Mouse (Mus musculus) hindbrain, embryonic 10.5 days (tissue): ENCODE measurements around the gene Sv2b. TPM values are rescaled to one million over a fixed set of nuclear protein-coding genes. Genes with fewer than 3 reads are reported as not detected.
"Not testable (repeated sequence)": the region's sequence is repeated elsewhere in the genome, so short reads cannot be mapped to it uniquely, and the experiment has no call there.

Source experiments
- DNase-seq: peaks from one replicate; pipeline ENCODE4 v3.0.0-alpha.2; 2017; ENCODE audit warnings: low spot score
- H3K27ac ChIP-seq: fragments of 300-500 bp; sonication (generic); 2 replicates; pipeline ENCODE4 v1.5.1; 2016; ENCODE audit warnings: mild to moderate bottlenecking, moderate library complexity
- H3K27me3 ChIP-seq: fragments of 300-500 bp; sonication (generic); 2 replicates; pipeline ENCODE4 v1.6.1; 2016; ENCODE audit warnings: mild to moderate bottlenecking; ENCODE audit not compliant: poor library complexity, insufficient read depth, severe bottlenecking
- H3K36me3 ChIP-seq: fragments of 300-500 bp; sonication (generic); 2 replicates; pipeline ENCODE4 v1.6.1; 2016; ENCODE audit warnings: mild to moderate bottlenecking, moderate library complexity
- H3K4me1 ChIP-seq: fragments of 300-500 bp; sonication (generic); replicated peaks from 2 replicates; pipeline ENCODE4 v1.6.1; 2016; ENCODE audit warnings: mild to moderate bottlenecking
- H3K4me3 ChIP-seq: fragments of 300-500 bp; sonication (generic); 2 replicates; pipeline ENCODE4 v1.5.1; 2016; ENCODE audit warnings: mild to moderate bottlenecking, moderate library complexity
- H3K9me3 ChIP-seq: fragments of 300-500 bp; sonication (generic); 2 replicates; pipeline ENCODE4 v1.6.1; 2016; ENCODE audit warnings: mild to moderate bottlenecking, moderate library complexity
- WGBS: fragments of 180-500 bp; shearing (Covaris S2); methylation state at CpG from one replicate; pipeline ENCODE4 v1.1.7; 2016; 5-methylcytosine and 5-hydroxymethylcytosine counted together
- polyA plus RNA-seq: library from polyadenylated mRNA; unstranded; fragments of >200 nt; fragmentation: Nextera tagmentation; extraction: Ambion mirVana; gene quantifications from 2 replicates; pipeline ENCODE4 v1.2.1, GENCODE M21; 2016

Sv2b gene
- polyA plus RNA-seq, 1 experiment from 2014 or later: 0.92 TPM

- Histone ChIP-seq H3K4me1 (no peaks in the 10 kb centered on the region), H3K27me3 (no peaks in the 10 kb centered on the region), H3K27ac (no peak overlapping the region), H3K36me3 (no peaks in the 10 kb centered on the region), H3K9me3 (no peaks in the 10 kb centered on the region), H3K4me3 (no peak overlapping the region)
- WGBS: 89% methylated on average over 1 of the region's 1 CpGs
- no peak for DNase-seq
These were observed 72.7 kb downstream of the Sv2b start for GRCm38 (mm10) chr7:75236386-75236785.

DNA sequence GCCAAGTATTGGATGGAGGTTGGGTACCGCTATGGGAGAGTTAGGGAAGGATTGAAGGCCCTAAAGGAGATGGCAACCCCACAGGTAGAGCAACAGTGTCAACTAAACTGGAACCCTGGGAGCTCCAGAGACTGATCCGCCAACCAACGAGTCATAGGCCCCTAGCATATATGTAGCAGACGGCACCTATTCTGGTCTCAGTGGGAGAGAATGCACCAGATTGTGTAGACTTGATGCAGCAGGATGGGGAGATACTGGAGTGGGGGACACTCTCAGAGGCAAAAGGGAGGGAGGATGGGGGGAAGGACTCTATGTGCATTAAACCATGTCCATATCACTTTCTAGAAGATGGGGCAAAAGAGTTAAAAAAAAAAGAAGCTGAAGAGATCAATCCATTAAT, 84.9 kb downstream of the Sv2b start:
- Histone ChIP-seq H3K36me3 (no peaks in the 10 kb centered on the region), H3K4me1 (no peaks in the 10 kb centered on the region), H3K9me3 (peaks cover 7% of the 10 kb centered on the region; the same call in 1 of the 2 replicates), H3K4me3 (no peak overlapping the region), H3K27ac (no peak overlapping the region), H3K27me3 (no peaks in the 10 kb centered on the region)
- no peak for DNase-seq
- WGBS: 92% methylated on average over 4 of the region's 4 CpGs

DNA sequence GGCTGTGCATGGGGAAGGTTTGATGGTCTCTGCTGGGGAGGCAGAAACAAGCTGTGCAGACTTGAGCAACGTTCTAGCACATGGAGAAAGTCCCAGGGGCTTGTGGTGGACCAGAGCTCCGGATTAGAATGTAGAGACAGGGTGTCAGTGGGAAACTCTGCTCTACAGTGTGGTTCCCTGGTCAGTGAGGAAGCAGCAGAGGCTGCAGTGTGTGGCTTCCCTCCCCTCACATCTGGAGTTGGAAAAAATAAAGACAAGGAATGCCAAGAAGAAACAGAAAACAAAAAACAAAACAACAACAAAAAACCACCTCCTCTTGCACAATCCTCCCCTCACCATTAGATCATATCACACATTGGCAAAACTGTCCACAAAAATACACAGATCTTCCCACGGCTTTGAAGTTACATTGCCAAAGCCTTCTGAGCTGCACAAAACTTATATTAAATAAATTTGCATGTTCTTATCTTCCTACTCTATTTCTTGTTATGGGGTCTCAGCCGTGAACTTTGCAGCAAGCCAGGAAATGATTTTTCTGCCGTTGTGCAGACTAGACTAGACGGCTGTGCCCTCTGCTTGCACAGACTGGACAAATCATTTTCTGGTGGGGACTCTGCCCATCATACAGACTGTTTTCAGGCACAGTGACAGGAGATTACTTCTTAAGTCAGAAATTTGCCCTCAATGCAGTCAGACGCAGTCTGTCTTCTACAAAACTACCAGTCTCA, 86.2 kb downstream of the Sv2b start:
- Histone ChIP-seq H3K9me3 (peaks cover 8% of the 10 kb centered on the region; the same call in 1 of the 2 replicates), H3K27ac (no peak overlapping the region), H3K4me1 (no peaks in the 10 kb centered on the region), H3K27me3 (no peaks in the 10 kb centered on the region), H3K36me3 (no peaks in the 10 kb centered on the region), H3K4me3 (no peak overlapping the region)
- 79% methylated on average over 7 of the region's 7 CpGs for WGBS
- DNase-seq: no peak

DNA sequence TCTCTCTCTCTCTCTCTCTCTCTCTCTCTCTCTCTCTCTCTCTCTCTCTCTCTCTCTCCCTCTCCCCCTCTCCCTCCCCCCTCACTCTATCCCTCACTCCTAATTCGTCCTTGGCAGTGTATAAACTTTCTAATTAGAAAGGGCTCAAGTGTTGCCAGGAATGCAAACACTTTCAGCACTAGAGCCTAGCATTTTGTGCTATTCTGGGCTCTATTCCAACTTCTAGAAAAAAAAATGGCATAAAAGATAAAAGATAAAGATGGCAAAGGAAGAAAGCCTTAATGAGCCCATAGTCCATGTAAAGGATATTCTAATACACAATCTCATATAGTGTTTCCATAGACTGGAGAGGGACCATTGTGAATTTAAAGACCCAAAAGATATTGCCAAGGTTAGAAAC, 88.3 kb downstream of the Sv2b start:
- Histone ChIP-seq H3K27me3 (no peaks in the 10 kb centered on the region), H3K4me3 (no peak overlapping the region), H3K4me1 (no peaks in the 10 kb centered on the region), H3K36me3 (no peaks in the 10 kb centered on the region), H3K9me3 (peaks cover 8% of the 10 kb centered on the region; the same call in 1 of the 2 replicates), H3K27ac (no peak overlapping the region)
- DNase-seq: no peak
- WGBS: 63% methylated on average over 1 of the region's 1 CpGs

- no peak overlapping the region for H3K4me3 ChIP-seq
- no peaks in the 10 kb centered on the region for H3K4me1 ChIP-seq
- H3K27ac ChIP-seq: no peak overlapping the region
- DNase-seq: no peak
- no peaks in the 10 kb centered on the region for H3K27me3 ChIP-seq
- no peaks in the 10 kb centered on the region for H3K36me3 ChIP-seq
- H3K9me3 ChIP-seq: peaks cover 8% of the 10 kb centered on the region; the same call in 1 of the 2 replicates
These were observed 88.8 kb downstream of the Sv2b start for GRCm38 (mm10) chr7:75220296-75220695.

GRCm38 (mm10) chr7:75216180-75216579, 92.9 kb downstream of the Sv2b start:
- DNase-seq: no peak
- no peaks in the 10 kb centered on the region for H3K4me1 ChIP-seq
- H3K27me3 ChIP-seq: no peaks in the 10 kb centered on the region
- H3K4me3 ChIP-seq: no peak overlapping the region
- no peaks in the 10 kb centered on the region for H3K36me3 ChIP-seq
- H3K27ac ChIP-seq: no peak overlapping the region
- peaks cover 8% of the 10 kb centered on the region; the same call in 1 of the 2 replicates for H3K9me3 ChIP-seq
- WGBS: 89% methylated on average over 7 of the region's 7 CpGs

- Histone ChIP-seq H3K4me1 (no peaks in the 10 kb centered on the region), H3K27ac (no peak overlapping the region), H3K27me3 (no peaks in the 10 kb centered on the region), H3K9me3 (no peaks in the 10 kb centered on the region), H3K36me3 (no peaks in the 10 kb centered on the region), H3K4me3 (no peak overlapping the region)
- DNase-seq: no peak
- WGBS: 82% methylated on average over 4 of the region's 4 CpGs
These were observed 99.8 kb downstream of the Sv2b start for GRCm38 (mm10) chr7:75209221-75209641.

DNA sequence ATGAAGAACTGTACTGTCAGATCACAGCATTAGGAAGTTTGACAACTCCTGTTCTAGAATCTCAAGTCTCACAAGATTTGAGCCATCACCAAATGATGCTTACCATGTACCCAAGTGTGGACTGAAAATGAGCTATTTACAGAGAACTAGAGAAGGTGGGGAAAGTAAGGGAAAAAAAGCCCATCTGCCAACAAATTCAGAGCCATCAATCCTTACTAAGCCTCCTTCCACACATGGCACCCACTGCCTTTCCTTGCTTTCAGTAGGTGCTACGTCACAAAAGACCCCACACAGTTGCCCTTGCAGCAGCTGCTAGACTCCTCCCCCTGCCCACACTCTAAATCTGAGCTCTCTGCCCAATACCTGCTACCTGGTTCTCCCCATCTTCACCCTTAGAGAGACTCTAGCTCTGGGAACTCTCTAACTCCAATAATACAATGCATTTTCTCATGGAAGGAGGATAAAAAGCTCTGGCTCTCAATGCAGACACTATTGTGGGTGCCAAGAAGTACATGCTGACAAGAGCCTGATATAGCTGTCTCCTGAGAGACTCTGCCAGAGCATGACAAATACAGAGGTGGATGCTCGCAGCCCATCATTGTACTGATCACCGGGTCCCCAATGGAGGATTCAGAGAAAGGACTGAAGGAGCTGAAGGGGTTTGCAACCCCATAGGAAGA, 101.0 kb downstream of the Sv2b start:
- H3K4me1 ChIP-seq: no peaks in the 10 kb centered on the region
- no peaks in the 10 kb centered on the region for H3K27me3 ChIP-seq
- H3K36me3 ChIP-seq: no peaks in the 10 kb centered on the region
- WGBS: 78% methylated on average over 3 of the region's 3 CpGs
- H3K9me3 ChIP-seq: no peaks in the 10 kb centered on the region
- no peak overlapping the region for H3K4me3 ChIP-seq
- no peak overlapping the region for H3K27ac ChIP-seq
- no peak for DNase-seq

DNA sequence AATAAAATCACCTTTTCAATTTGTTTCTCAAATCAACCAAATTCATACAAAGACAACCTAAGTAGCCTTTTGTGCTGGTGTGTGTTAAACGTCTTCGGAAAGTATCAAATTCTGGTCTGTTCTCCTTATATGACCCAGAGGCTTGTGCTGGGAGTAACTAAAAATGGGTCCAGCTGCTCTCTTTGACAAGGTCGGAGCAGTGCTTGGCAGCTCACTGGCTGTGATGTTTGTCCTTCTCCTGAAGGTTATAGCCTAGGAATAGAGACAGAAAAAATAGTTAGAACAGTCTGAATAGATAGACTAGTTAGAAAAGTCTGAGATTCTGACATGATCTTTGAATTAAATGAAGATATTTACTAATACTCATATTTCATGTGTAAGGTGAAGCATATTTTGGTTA, 102.4 kb downstream of the Sv2b start:
- H3K27me3 ChIP-seq: no peaks in the 10 kb centered on the region
- no peaks in the 10 kb centered on the region for H3K36me3 ChIP-seq
- no peaks in the 10 kb centered on the region for H3K4me1 ChIP-seq
- no peak for DNase-seq
- H3K27ac ChIP-seq: no peak overlapping the region
- no peak overlapping the region for H3K4me3 ChIP-seq
- 93% methylated on average over 3 of the region's 3 CpGs for WGBS
- no peaks in the 10 kb centered on the region for H3K9me3 ChIP-seq

- no peaks in the 10 kb centered on the region for H3K27me3 ChIP-seq
- no peak overlapping the region for H3K4me3 ChIP-seq
- 78% methylated on average over 3 of the region's 3 CpGs for WGBS
- no peak for DNase-seq
- no peak overlapping the region for H3K27ac ChIP-seq
- no peaks in the 10 kb centered on the region for H3K4me1 ChIP-seq
- no peaks in the 10 kb centered on the region for H3K9me3 ChIP-seq
- no peaks in the 10 kb centered on the region for H3K36me3 ChIP-seq
These were observed 103.7 kb downstream of the Sv2b start for GRCm38 (mm10) chr7:75205386-75205785.

- H3K27me3 ChIP-seq, H3K27ac ChIP-seq, H3K4me3 ChIP-seq, H3K9me3 ChIP-seq, H3K36me3 ChIP-seq, DNase-seq, H3K4me1 ChIP-seq: not testable (repeated sequence)
- 97% methylated on average over 1 of the region's 1 CpGs for WGBS
These were observed 114.2 kb downstream of the Sv2b start for GRCm38 (mm10) chr7:75194919-75195230.

DNA sequence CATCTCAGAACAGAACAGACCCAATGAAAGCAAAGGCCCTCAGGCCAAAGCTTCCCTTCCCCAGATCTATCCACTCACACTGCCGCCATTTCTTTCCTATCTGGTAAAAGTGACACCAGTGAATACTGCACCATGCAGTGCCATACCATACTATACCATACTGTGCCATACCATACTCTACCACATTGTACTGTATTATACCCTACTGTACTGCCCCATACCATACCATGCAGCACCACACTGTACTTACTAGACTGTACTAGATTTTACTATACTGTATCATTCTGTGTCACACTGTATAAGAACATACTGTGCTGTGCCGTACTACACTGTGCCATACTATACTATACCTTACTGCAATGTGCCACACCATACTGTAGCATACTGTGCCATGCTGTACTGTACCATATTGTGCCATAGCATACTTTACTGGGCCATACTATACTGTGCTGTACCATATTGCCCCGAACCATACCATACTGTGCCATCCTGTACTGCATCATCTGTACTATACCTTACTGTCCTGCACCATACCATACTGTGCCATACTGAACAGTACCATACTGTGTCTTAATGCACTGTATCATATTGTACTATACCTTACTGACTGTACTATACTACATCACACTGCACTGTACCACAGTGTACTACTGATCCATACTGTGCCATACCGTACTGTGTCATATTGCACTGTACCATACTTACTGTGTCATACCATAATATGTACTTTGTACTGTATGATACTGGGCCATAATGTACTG, 114.7 kb downstream of the Sv2b start:
- no peak overlapping the region for H3K27ac ChIP-seq
- no peak for DNase-seq
- H3K4me3 ChIP-seq: no peak overlapping the region
- H3K9me3 ChIP-seq: no peaks in the 10 kb centered on the region
- no peaks in the 10 kb centered on the region for H3K4me1 ChIP-seq
- 93% methylated on average over 4 of the region's 4 CpGs for WGBS
- no peaks in the 10 kb centered on the region for H3K27me3 ChIP-seq
- H3K36me3 ChIP-seq: no peaks in the 10 kb centered on the region

- no peaks in the 10 kb centered on the region for H3K36me3 ChIP-seq
- H3K9me3 ChIP-seq: no peaks in the 10 kb centered on the region
- H3K4me3 ChIP-seq: no peak overlapping the region
- DNase-seq: no peak
- H3K27me3 ChIP-seq: no peaks in the 10 kb centered on the region
- H3K4me1 ChIP-seq: no peaks in the 10 kb centered on the region
- WGBS: 85% methylated on average over 3 of the region's 3 CpGs
- H3K27ac ChIP-seq: no peak overlapping the region
These were observed 118.9 kb downstream of the Sv2b start for GRCm38 (mm10) chr7:75190192-75190591.
